Mouse (Mus musculus): ENCODE results near the gene Nol8.

Gene Nol8

GRCm38 (mm10) chr13:49652481-49653179 lies at the start of gene Nol8, which contains the start of gene Cenpp:
Gene Nol8 (plus strand): TSS chr13:49653078.
Gene Cenpp (minus strand): TSS chr13:49652785.
- DNase-seq (ENCODE audit: low spot score) = peak; percentile 97

- no peak for DNase-seq (ENCODE audit: low spot score)
Observed at GRCm38 (mm10) chr13:49603603-49604002, 49.3 kb upstream of the Nol8 start.

GRCm38 (mm10) chr13:49607714-49608113 lies 45.2 kb upstream of the Nol8 start, which contains the start of gene Ogn:
Gene Ogn (plus strand): TSS chr13:49608046.
- no peak for DNase-seq (ENCODE audit: low spot score)

GRCm38 (mm10) chr13:49608589-49609322 lies 44.1 kb upstream of the Nol8 start:
- DNase-seq (ENCODE audit: low spot score) = no peak

GRCm38 (mm10) chr13:49617021-49617420 lies 35.9 kb upstream of the Nol8 start:
- no peak for DNase-seq (ENCODE audit: low spot score)

- DNase-seq (ENCODE audit: low spot score) = no peak
Observed at GRCm38 (mm10) chr13:49618365-49618764, 34.5 kb upstream of the Nol8 start.

- DNase-seq (ENCODE audit: low spot score) = no peak
Observed at GRCm38 (mm10) chr13:49623216-49623615, 29.7 kb upstream of the Nol8 start.

- no peak for DNase-seq (ENCODE audit: low spot score)
Observed at GRCm38 (mm10) chr13:49628167-49628566, 24.7 kb upstream of the Nol8 start.

- no peak for DNase-seq (ENCODE audit: low spot score)
Observed at GRCm38 (mm10) chr13:49629076-49629475, 23.8 kb upstream of the Nol8 start.

- DNase-seq (ENCODE audit: low spot score) = no peak
Observed at GRCm38 (mm10) chr13:49639965-49640364, 12.9 kb upstream of the Nol8 start.

- no peak for DNase-seq (ENCODE audit: low spot score)
Observed at GRCm38 (mm10) chr13:49642650-49643049, 10.2 kb upstream of the Nol8 start.

- DNase-seq (ENCODE audit: low spot score) = no peak
Observed at GRCm38 (mm10) chr13:49643669-49644362, 9.1 kb upstream of the Nol8 start.

GRCm38 (mm10) chr13:49644731-49645529 lies 7.9 kb upstream of the Nol8 start:
- no peak for DNase-seq (ENCODE audit: low spot score)

GRCm38 (mm10) chr13:49646019-49646418 lies 6.9 kb upstream of the Nol8 start:
- DNase-seq (ENCODE audit: low spot score) = no peak

GRCm38 (mm10) chr13:49651136-49651535 lies 1.7 kb upstream of the Nol8 start:
- DNase-seq (ENCODE audit: low spot score) = no peak

- DNase-seq (ENCODE audit: low spot score) = no peak
Observed at GRCm38 (mm10) chr13:49651781-49652351, 1.0 kb upstream of the Nol8 start.

- DNase-seq (ENCODE audit: low spot score) = no peak
Observed at GRCm38 (mm10) chr13:49653180-49653541, 283 bp downstream of the Nol8 start.

GRCm38 (mm10) chr13:49677793-49678192 lies 24.9 kb downstream of the Nol8 start:
- no peak for DNase-seq (ENCODE audit: low spot score)

GRCm38 (mm10) chr13:49681351-49682232 lies 28.7 kb downstream of the Nol8 start, which contains the start of gene Iars:
Gene Iars (plus strand): TSS chr13:49682100.
- DNase-seq (ENCODE audit: low spot score) = peak; percentile 100

GRCm38 (mm10) chr13:49682233-49682846 lies 29.5 kb downstream of the Nol8 start:
- no peak for DNase-seq (ENCODE audit: low spot score)

Measured in ovary, postnatal 10 days (tissue).